Mouse (Mus musculus): ENCODE measurements at regions not wholly inside any gene's neighbourhood (a gene's known extent, or its start where the extent isn't known, plus 50 kb on each side); places are given as distances from the start of the nearest gene placed in this dataset.

- TF ChIP-seq POLR2A (IDR thresholded peaks at IDR 0.05; ENCODE audit: borderline replicate concordance, extremely low read depth, insufficient read depth, insufficient read length, poor library complexity, severe bottlenecking): no peak
- no peak for TF ChIP-seq CTCF (IDR thresholded peaks at IDR 0.05; ENCODE audit: borderline replicate concordance, extremely low read depth, insufficient read depth, insufficient read length)
- no peak for DNase-seq (ENCODE audit: low read depth)
These were observed 167.0 kb upstream of the Trib2 start for GRCm38 (mm10) chr12:15983591-15984300.

GRCm38 (mm10) chr12:15981741-15982140 is 165.0 kb upstream of the Trib2 start:
- TF ChIP-seq POLR2A (IDR thresholded peaks at IDR 0.05; ENCODE audit: borderline replicate concordance, extremely low read depth, insufficient read depth, insufficient read length, poor library complexity, severe bottlenecking) (no peak), CTCF (IDR thresholded peaks at IDR 0.05; ENCODE audit: borderline replicate concordance, extremely low read depth, insufficient read depth, insufficient read length) (no peak)
- DNase-seq (ENCODE audit: low read depth): no peak

DNA sequence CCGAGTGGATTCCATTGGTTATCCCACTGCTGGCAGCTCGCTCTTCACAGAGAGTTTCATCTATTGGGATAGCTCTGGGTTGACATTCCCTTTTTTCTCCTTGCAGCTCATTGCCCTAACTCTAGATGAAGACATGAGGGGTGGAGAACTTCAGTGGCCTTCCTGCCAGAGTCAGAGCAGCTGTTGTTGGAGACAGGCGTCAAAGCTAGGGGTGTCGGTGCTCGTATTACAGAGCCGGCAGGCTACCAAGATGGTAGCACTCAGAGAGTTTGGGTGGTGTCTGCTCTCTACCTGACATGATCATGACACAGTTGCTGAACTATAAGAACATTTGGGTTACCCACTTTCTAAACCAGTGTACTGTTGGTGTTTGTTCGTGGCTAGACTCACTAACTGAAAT is 162.5 kb upstream of the Trib2 start:
- TF ChIP-seq POLR2A (IDR thresholded peaks at IDR 0.05; ENCODE audit: borderline replicate concordance, extremely low read depth, insufficient read depth, insufficient read length, poor library complexity, severe bottlenecking) (no peak), CTCF (IDR thresholded peaks at IDR 0.05; ENCODE audit: borderline replicate concordance, extremely low read depth, insufficient read depth, insufficient read length) (no peak)
- no peak for DNase-seq (ENCODE audit: low read depth)

DNA sequence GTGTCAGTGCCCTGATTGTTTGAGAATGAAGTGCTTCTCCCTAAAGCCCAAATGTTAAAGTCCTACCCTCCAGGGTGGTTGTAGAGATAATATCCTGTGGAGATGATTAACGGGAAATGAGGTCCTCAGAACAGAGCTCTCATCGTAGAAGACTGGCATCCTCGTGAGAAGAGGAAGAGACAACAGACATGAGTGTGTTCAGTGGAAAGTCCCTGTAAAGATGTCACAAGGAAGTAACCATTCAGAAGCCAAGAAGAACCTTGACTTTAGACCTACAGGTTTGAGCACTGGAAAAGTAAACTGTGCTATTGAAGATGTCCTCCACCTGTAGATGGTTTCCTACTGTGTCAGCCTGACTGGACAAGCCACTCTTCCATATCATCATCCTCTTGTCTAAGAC is 155.1 kb upstream of the Trib2 start:
- no peak for DNase-seq (ENCODE audit: low read depth)
- TF ChIP-seq CTCF (IDR thresholded peaks at IDR 0.05; ENCODE audit: borderline replicate concordance, extremely low read depth, insufficient read depth, insufficient read length): no peak
- no peak for TF ChIP-seq POLR2A (IDR thresholded peaks at IDR 0.05; ENCODE audit: borderline replicate concordance, extremely low read depth, insufficient read depth, insufficient read length, poor library complexity, severe bottlenecking)

GRCm38 (mm10) chr12:15970262-15970661 is 153.5 kb upstream of the Trib2 start:
- TF ChIP-seq CTCF (IDR thresholded peaks at IDR 0.05; ENCODE audit: borderline replicate concordance, extremely low read depth, insufficient read depth, insufficient read length) (no peak), POLR2A (IDR thresholded peaks at IDR 0.05; ENCODE audit: borderline replicate concordance, extremely low read depth, insufficient read depth, insufficient read length, poor library complexity, severe bottlenecking) (no peak)

DNA sequence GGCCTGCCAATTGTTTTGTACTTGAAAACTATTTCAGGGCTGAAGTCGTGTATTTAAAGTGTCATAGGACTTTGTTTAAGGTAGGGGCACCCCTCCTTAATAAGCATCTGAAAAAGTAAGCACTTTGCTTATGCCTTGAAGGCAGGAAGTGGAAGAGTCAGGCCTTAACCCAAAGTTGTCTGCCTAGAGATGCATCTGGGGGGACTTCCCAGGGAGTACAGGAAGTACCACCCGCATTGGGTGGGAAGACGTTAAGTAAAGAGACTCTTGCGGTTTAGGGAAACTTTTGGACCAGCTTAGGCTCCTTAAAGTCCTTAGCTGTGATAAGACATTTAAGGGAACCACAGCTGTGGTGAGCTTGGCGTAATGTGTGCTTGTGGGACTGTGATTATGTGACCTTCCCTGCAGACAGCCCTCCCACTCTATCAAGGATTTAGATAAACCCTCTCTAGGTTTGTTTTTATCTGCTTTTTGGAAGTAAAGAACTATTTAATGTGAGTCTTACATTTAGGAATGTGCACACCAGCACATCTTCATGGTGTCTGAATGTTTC is 150.9 kb upstream of the Trib2 start:
- TF ChIP-seq CTCF (IDR thresholded peaks at IDR 0.05; ENCODE audit: borderline replicate concordance, extremely low read depth, insufficient read depth, insufficient read length): no peak
- TF ChIP-seq POLR2A (IDR thresholded peaks at IDR 0.05; ENCODE audit: borderline replicate concordance, extremely low read depth, insufficient read depth, insufficient read length, poor library complexity, severe bottlenecking): no peak
- DNase-seq (ENCODE audit: low read depth): no peak

More at GRCm38 (mm10) chr12:15970262-15970661, 153.5 kb upstream of the Trib2 start:
- no peak for DNase-seq (ENCODE audit: low read depth)

GRCm38 (mm10) chr12:15966631-15967030 is 149.9 kb upstream of the Trib2 start:
- no peak for DNase-seq (ENCODE audit: low read depth)
- no peak for TF ChIP-seq CTCF (IDR thresholded peaks at IDR 0.05; ENCODE audit: borderline replicate concordance, extremely low read depth, insufficient read depth, insufficient read length)
- TF ChIP-seq POLR2A (IDR thresholded peaks at IDR 0.05; ENCODE audit: borderline replicate concordance, extremely low read depth, insufficient read depth, insufficient read length, poor library complexity, severe bottlenecking): no peak

- TF ChIP-seq CTCF (IDR thresholded peaks at IDR 0.05; ENCODE audit: borderline replicate concordance, extremely low read depth, insufficient read depth, insufficient read length) (no peak), POLR2A (IDR thresholded peaks at IDR 0.05; ENCODE audit: borderline replicate concordance, extremely low read depth, insufficient read depth, insufficient read length, poor library complexity, severe bottlenecking) (no peak)
These were observed 149.2 kb upstream of the Trib2 start for GRCm38 (mm10) chr12:15965921-15966320.

GRCm38 (mm10) chr12:15964073-15964472 is 147.4 kb upstream of the Trib2 start:
- no peak for TF ChIP-seq POLR2A (IDR thresholded peaks at IDR 0.05; ENCODE audit: borderline replicate concordance, extremely low read depth, insufficient read depth, insufficient read length, poor library complexity, severe bottlenecking)
- no peak for TF ChIP-seq CTCF (IDR thresholded peaks at IDR 0.05; ENCODE audit: borderline replicate concordance, extremely low read depth, insufficient read depth, insufficient read length)

More at GRCm38 (mm10) chr12:15965921-15966320, 149.2 kb upstream of the Trib2 start:
- DNase-seq (ENCODE audit: low read depth): no peak

GRCm38 (mm10) chr12:15961834-15962233 is 145.1 kb upstream of the Trib2 start:
- no peak for TF ChIP-seq POLR2A (IDR thresholded peaks at IDR 0.05; ENCODE audit: borderline replicate concordance, extremely low read depth, insufficient read depth, insufficient read length, poor library complexity, severe bottlenecking)
- no peak for TF ChIP-seq CTCF (IDR thresholded peaks at IDR 0.05; ENCODE audit: borderline replicate concordance, extremely low read depth, insufficient read depth, insufficient read length)
- no peak for DNase-seq (ENCODE audit: low read depth)

More at GRCm38 (mm10) chr12:15964073-15964472, 147.4 kb upstream of the Trib2 start:
- no peak for DNase-seq (ENCODE audit: low read depth)

DNA sequence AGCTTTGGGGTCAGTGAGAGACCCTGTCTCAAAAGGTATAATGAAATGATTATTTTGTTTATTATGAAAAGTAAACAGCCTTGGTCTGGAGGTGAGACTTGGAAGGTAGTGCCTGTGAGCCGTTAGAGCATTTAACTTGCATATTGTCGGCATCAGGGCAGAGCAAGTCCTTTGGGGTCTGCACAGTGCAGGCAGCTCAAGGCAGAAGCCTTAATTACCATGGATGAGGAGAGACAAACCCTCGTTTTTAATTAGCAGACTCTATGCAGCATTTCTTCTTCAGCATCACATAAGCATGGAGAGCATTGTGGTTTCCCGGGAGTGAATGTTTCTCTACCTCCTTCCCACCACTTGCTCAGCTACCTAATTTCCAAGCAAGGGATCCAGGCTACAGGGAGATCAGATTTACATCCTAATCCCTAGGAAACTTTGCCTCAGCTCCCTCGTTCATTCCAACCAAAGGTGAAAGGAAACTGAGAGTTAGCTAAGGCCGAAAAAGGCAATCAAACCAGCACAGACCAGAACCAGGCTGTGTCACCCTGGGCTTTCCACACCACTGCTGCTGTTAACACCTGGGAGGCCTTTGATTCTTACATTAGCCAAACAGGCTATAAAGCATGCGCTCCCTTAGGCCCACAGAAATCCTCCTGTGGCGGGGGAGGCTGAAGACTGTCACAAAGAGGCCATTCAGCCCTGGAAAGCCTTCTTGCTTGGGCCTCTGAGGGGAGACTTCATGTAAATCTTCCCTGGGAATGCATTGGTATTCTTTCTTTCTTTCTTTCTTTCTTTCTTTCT is 120.9 kb upstream of the Trib2 start:
- peak; percentile 46 for DNase-seq (ENCODE audit: low read depth)
- TF ChIP-seq CTCF (IDR thresholded peaks at IDR 0.05; ENCODE audit: borderline replicate concordance, extremely low read depth, insufficient read depth, insufficient read length) (no peak), POLR2A (IDR thresholded peaks at IDR 0.05; ENCODE audit: borderline replicate concordance, extremely low read depth, insufficient read depth, insufficient read length, poor library complexity, severe bottlenecking) (no peak)

All from brain, embryonic 14.5 days (tissue).